Mouse (Mus musculus) small intestine, adult 2 months (tissue): ENCODE results near the gene Fli1.

ENCODE experiments used
- CTCF ChIP-seq: fragments of 200-500 bp; IDR thresholded peaks from 2 replicates; pipeline ENCODE4 v1.5.1; 2012; ENCODE audit warnings: low read depth, mild to moderate bottlenecking, control low read depth, inconsistent platforms, low read length, moderate library complexity, mixed read lengths; ENCODE audit not compliant: insufficient replicate concordance, insufficient read length; ENCODE audit errors: extremely low read depth
- POLR2A ChIP-seq: fragments of 200-500 bp; IDR thresholded peaks from 2 replicates; pipeline ENCODE4 v1.6.1; 2012; ENCODE audit warnings: low read depth, mild to moderate bottlenecking, control low read depth, inconsistent platforms, low read length, moderate library complexity

DNA sequence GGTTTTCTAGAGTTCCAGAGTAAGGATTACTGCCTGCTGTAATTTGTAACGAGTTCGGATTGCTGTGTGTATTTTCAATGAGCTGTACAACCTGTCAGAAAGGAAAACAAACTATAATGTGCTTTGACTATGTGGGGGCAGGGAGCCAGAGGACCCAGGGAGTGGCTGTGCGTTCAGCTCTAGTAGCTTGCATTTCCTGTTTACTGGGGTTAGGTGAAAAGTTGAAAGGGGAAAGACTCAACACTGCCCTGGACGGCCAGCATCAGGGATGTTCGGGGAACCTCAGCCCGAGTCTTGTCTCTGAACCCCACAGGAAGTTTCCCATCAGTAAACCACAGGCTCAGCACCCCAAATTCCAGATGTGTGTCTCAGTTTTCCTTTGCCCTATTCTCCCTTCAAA lies 43.2 kb downstream of the Fli1 start:
- TF ChIP-seq CTCF (no peak), POLR2A (no peak)
